Mouse (Mus musculus) spleen, postnatal 14 days (tissue): ENCODE measurements around the gene Perp.
A peak's percentile ranks its signal among the peaks of the same experiment; 100 is the strongest.

Source experiments
- DNase-seq, 2 experiments: peaks; one replicate each; pipeline ENCODE4 v3.0.0; 2021 to 2022; ENCODE audit warnings: low spot score in 2 of 2

Gene Perp

GRCm38 (mm10) chr10:18861418-18861817, 16.6 kb downstream of the Perp start:
- DNase-seq = no peak

DNA sequence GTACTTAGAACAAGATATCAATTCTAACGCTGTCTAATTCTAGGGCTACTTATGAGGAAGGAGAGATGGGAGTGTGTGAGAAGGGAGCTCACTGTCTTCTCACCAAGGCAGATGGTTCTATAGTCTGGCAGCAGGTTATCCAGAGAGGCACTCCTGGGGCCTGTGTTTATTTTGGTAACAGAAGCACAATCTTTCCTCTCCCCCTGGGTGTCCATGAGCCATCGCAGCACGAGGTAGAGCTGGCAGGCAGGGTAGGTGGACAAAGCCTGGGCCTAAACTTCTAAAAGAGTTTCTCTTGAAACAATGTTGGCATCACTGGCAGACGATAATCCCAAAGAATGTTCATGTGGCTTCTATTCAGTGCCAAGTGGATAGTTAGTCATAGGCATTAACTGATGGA, 18.5 kb downstream of the Perp start:
- no peak for DNase-seq

- no peak for DNase-seq
Measured at GRCm38 (mm10) chr10:18864753-18865152, 19.9 kb downstream of the Perp start.

DNA sequence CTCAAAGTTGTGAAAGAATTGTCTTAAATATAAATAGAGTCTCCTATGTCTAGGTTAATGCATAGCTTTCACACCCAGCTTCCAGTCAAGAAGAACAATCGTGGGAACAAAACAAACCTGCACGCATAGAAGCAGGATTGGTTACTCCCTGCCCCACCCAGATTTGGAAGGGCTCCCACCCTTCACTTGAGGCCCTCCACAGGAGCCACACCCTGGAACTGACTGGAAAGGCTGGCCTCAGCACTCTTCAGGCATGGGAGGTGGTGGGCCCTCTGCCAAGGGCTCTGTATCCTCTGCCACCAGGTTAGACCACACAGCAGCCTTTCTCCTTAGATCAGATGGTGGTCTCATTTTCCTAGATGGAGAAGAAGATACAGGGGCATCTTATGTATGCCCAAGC, 26.2 kb downstream of the Perp start:
- DNase-seq = no peak

- no peak for DNase-seq
Measured at GRCm38 (mm10) chr10:18876211-18876610, 31.4 kb downstream of the Perp start.

- no peak for DNase-seq
Measured at GRCm38 (mm10) chr10:18878111-18878510, 33.3 kb downstream of the Perp start.

DNA sequence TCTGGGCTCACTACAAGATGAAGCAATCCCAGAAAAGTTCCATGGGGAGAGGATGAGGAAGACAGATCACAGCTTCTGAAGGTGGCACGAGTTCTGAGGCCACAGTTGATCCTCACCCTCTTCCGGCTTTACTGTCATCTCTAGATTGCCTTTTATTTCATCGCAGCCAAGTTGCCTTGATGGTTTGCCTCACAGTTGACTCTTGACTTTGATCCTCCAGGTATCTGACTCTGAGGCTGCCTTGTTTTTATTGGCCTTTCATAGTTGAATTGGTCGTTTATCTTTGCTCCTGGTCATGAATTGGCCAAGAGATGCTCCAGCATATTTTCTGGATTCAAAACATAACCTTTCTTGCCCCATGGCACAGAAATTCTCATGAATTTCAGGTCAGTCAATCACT, 34.3 kb downstream of the Perp start:
- no peak for DNase-seq

GRCm38 (mm10) chr10:18879690-18880089, 34.9 kb downstream of the Perp start:
- no peak for DNase-seq

GRCm38 (mm10) chr10:18882190-18882589, 37.4 kb downstream of the Perp start:
- DNase-seq = no peak

GRCm38 (mm10) chr10:18886918-18887625, 42.3 kb downstream of the Perp start:
- DNase-seq = no peak

DNA sequence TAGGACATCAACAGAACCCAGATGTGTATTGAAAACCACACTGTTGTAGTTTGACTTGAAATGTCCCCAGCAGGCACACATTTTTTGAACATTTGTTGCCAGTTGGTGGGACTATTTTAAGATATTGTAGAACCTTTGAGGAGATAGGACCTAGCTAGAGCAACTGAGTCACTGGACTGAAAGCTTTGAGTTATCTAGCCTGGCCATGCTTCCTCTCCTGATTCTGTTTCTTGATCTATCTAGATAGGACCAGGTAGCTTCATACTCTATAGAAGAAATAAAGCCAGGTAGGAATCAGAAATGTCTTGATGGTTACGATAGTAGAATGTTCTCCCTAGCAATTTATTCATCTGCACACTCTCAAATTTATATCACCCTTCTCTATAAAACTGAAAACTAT, 43.9 kb downstream of the Perp start:
- no peak for DNase-seq

- DNase-seq = no peak
Measured at GRCm38 (mm10) chr10:18889255-18889654, 44.4 kb downstream of the Perp start.

GRCm38 (mm10) chr10:18891110-18891509, 46.3 kb downstream of the Perp start:
- DNase-seq = no peak

DNA sequence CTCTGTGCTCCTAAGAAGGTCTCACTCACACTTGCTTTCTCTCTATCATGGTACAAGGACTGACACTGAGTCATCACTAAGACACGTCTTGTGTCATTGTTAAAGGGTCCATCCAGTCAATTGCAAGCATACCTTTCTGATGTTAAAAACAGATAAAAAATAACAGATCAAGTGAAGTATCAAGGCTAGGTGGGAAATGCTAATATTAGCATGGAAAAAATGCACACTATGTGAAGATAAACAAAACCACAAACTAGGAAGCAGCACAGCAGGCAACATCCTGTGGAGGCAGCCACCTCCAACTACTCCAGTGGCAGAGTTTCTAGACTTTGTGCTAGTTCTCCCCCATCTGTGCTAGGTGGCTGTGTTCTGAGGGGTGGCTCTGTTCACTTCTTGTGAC, 47.3 kb downstream of the Perp start:
- DNase-seq = no peak

DNA sequence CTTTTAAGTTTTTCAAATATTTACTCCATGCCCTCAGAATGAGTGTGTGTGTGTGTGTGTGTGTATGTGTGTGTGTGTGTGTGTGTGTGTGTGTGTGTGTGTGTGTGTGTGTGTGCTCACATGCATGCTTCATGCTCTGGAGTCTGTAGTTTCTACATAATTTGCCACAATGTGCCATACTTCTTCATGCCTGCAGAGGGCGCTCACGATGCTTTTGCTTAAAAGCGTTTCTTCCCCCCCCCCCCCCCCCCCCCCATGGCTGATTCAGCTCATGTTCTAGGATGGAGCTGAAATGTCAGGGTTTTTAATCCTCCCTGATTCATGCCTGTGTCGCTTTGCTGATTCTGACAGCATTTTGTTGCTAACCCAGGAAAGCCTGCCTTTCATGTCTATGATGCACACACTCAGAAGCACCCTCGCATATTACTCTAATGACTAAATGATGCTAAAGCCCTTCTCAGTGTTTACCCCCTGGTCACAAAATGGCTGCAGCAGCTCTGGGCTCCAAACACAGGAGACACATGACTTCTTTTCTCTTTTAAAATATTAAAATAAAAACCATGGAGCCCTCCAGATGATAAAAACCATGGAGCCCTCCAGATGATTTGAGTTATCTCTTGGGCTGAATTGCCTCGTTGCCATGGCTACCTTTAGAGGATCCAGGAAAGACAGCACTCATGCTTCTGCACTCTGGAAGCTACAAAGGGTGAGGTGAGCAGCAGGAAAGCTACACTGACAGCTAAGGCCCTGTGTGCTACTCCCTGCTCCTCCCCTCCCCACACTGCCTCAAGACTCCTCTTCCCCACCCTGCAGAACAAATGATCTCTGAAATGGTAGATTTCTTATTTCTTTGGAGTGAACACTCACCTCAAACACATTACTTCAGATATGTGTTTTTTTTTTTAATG, 49.7 kb downstream of the Perp start:
- no peak for DNase-seq

DNA sequence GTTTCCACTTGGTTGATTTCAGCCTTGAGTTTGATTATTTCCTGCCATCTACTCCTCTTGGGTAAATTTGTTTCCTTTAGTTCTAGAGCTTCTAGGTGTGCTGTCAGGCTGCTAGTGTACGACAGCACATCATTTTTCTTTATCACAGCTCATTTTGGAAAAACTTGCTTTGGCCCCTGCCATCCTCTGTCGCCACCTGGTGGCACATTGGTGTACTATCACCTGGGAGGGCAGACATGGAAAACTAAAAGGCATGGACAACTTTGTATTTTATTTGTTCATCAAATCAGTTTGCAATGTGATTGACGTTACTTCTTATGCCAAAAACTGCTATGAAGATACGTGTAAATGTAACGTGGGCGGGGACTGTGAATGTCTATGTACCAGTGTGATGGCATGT, 59.3 kb downstream of the Perp start:
- peak in 1 of 2 experiments; percentile 22 for DNase-seq
